Mouse (Mus musculus) limb, embryonic 11.5 days (tissue): ENCODE measurements around the gene Ube2l3. TPM values are rescaled to one million over a fixed set of nuclear protein-coding genes. Genes with fewer than 3 reads are reported as not detected.
"Not testable (repeated sequence)": the region's sequence is repeated elsewhere in the genome, so short reads cannot be mapped to it uniquely, and the experiment has no call there.

Source experiments
- ATAC-seq: fragments of 200-750 bp; cut with Nextera tagmentation; 2 replicates; pipeline ENCODE4 v1.8.0; 2017; ENCODE audit warnings: low read depth; ENCODE audit not compliant: insufficient number of reproducible peaks, low FRiP score, low TSS enrichment
- DNase-seq: peaks from one replicate; pipeline ENCODE4 v3.0.0-alpha.2; 2015; ENCODE audit warnings: low spot score
- H3K27ac ChIP-seq: fragments of 300-500 bp; sonication (generic); replicated peaks from 2 replicates; pipeline ENCODE4 v1.5.1; 2014; ENCODE audit warnings: low read depth, mild to moderate bottlenecking, low read length
- H3K27me3 ChIP-seq: fragments of 300-500 bp; sonication (generic); 2 replicates; pipeline ENCODE4 v1.6.1; 2014; ENCODE audit warnings: mild to moderate bottlenecking, low read length, mixed read lengths; ENCODE audit not compliant: control insufficient read depth, insufficient read depth
- H3K36me3 ChIP-seq: fragments of 300-500 bp; sonication (generic); 2 replicates; pipeline ENCODE4 v1.6.1; 2014; ENCODE audit warnings: mild to moderate bottlenecking, low read length, moderate library complexity, mixed read lengths; ENCODE audit not compliant: control insufficient read depth, insufficient read depth
- H3K4me1 ChIP-seq: fragments of 300-500 bp; sonication (generic); 2 replicates; pipeline ENCODE4 v1.6.1; 2014; ENCODE audit warnings: low read length, mixed read lengths; ENCODE audit not compliant: control insufficient read depth, insufficient read depth
- H3K4me2 ChIP-seq: fragments of 300-500 bp; sonication (generic); 2 replicates; pipeline ENCODE4 v1.6.1; 2014; ENCODE audit warnings: low read depth, mild to moderate bottlenecking, moderate library complexity; ENCODE audit not compliant: severe bottlenecking
- H3K4me3 ChIP-seq: fragments of 300-500 bp; sonication (generic); 2 replicates; pipeline ENCODE4 v1.5.1; 2014; ENCODE audit warnings: low read depth, low read length
- H3K9ac ChIP-seq: fragments of 300-500 bp; sonication (generic); 2 replicates; pipeline ENCODE4 v1.6.1; 2014; ENCODE audit warnings: mild to moderate bottlenecking, low read length
- H3K9me3 ChIP-seq: fragments of 300-500 bp; sonication (generic); 2 replicates; pipeline ENCODE4 v1.6.1; 2016; ENCODE audit warnings: low read length; ENCODE audit not compliant: control insufficient read depth
- WGBS: fragments of 180-500 bp; shearing (Covaris S2); extraction: QIAGEN DNeasy Blood & Tissue Kit; methylation state at CpG from one replicate; pipeline ENCODE4 v1.1.7; 2014; 5-methylcytosine and 5-hydroxymethylcytosine counted together
- polyA plus RNA-seq: library from polyadenylated mRNA; unstranded; fragments of >200 nt; fragmentation: Nextera tagmentation; extraction: Ambion mirVana; gene quantifications from 2 replicates; pipeline ENCODE4 v1.2.1, GENCODE M21; 2014

Gene Ube2l3
- polyA plus RNA-seq, 1 experiment from 2014 or later, result 430 TPM

DNA sequence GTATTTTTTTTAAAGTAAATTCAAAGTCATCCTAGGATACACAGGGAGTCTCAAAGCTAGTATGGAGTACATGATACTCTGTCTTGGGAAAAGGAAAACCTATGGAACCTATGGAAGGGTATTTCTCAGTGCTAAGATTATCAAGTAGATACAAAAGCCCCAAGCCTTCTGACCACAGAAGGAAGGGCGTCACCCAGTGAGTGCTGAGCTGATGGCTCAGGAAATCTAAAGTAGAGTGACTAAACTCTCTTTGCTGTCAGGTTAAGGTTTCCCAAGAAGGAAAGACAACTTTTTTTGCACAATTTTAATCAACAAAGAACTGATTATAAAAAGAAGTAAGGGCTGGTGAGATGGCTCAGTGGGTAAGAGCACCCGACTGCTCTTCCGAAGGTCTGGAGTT, 22.7 kb downstream of the Ube2l3 start:
- ATAC-seq (no peak), DNase-seq (no peak)
- no peaks in the 10 kb centered on the region for H3K9me3 ChIP-seq
- no peak overlapping the region for H3K4me3 ChIP-seq
- H3K9ac ChIP-seq, result no peak overlapping the region
- peaks cover 4% of the 10 kb centered on the region for H3K36me3 ChIP-seq
- no peaks in the 10 kb centered on the region for H3K27me3 ChIP-seq
- 91% methylated on average over 3 of the region's 3 CpGs for WGBS
- H3K4me2 ChIP-seq, result no peak overlapping the region
- H3K27ac ChIP-seq, result no peak overlapping the region
- no peaks in the 10 kb centered on the region for H3K4me1 ChIP-seq

GRCm38 (mm10) chr16:17177623-17178170, 24.8 kb downstream of the Ube2l3 start:
- Histone ChIP-seq H3K36me3 (peaks cover 4% of the 10 kb centered on the region), H3K27ac (no peak overlapping the region), H3K27me3 (no peaks in the 10 kb centered on the region), H3K4me2 (no peak overlapping the region), H3K9me3 (no peaks in the 10 kb centered on the region), H3K4me3 (no peak overlapping the region), H3K4me1 (no peaks in the 10 kb centered on the region), H3K9ac (no peak overlapping the region)
- DNase-seq (no peak), ATAC-seq (no peak)
- WGBS, result 96% methylated on average over 1 of the region's 1 CpGs

DNA sequence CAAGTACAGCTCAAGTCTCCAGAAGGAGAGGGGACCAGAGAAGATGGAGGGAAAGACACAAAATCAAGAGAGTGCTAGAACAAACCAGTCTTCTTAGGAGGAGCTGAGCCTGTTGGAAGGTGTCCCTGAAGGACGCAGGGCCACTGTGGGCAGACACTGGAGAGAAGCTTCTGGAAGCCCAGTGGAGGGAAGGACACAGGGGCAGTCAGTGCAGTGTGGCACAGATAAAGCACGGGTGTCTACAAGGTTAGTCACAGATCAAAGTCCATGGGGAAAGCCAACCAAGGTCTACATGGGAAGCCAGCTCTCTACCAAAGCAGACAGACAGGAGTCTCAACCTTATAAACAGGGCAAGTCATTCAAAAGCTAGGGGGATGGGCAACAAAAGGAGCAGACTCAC, 26.7 kb downstream of the Ube2l3 start:
- ATAC-seq (no peak), DNase-seq (no peak)
- Histone ChIP-seq H3K4me3 (no peak overlapping the region), H3K4me1 (no peaks in the 10 kb centered on the region), H3K27ac (no peak overlapping the region), H3K27me3 (no peaks in the 10 kb centered on the region), H3K9ac (no peak overlapping the region), H3K4me2 (no peak overlapping the region), H3K9me3 (no peaks in the 10 kb centered on the region), H3K36me3 (peaks cover 4% of the 10 kb centered on the region)
- WGBS, result 84% methylated on average over 2 of the region's 2 CpGs

GRCm38 (mm10) chr16:17168049-17168448, 34.4 kb downstream of the Ube2l3 start:
- ATAC-seq, result no peak
- no peak for DNase-seq
- H3K36me3 ChIP-seq, result peaks cover 5% of the 10 kb centered on the region
- H3K27ac ChIP-seq, result no peak overlapping the region
- WGBS, result 88% methylated on average over 5 of the region's 5 CpGs
- no peak overlapping the region for H3K4me3 ChIP-seq
- H3K4me2 ChIP-seq, result no peak overlapping the region
- no peaks in the 10 kb centered on the region for H3K9me3 ChIP-seq
- H3K27me3 ChIP-seq, result no peaks in the 10 kb centered on the region
- no peak overlapping the region for H3K9ac ChIP-seq
- H3K4me1 ChIP-seq, result no peaks in the 10 kb centered on the region

DNA sequence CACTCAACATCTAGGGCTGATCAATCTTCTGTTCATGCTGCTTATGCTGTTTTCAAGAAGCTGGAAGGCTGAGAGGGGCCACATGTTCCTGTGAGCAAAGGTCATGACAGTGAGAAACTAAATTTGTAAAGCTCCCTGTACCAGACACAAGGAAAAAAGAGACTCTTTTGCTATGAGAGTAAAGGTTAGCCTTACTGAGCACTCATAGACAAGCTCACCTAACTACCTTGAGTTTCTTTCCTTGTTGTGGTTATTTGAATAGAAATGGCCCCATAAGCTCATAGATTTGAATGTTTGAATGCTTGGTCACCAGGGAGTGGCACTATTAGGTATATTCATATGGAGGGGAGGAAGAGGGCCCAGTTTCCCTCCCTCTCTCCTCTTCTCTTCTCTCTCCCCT, 35.3 kb downstream of the Ube2l3 start:
- H3K27me3 ChIP-seq, result no peaks in the 10 kb centered on the region
- H3K36me3 ChIP-seq, result peaks cover 5% of the 10 kb centered on the region
- no peak for ATAC-seq
- H3K4me2 ChIP-seq, result no peak overlapping the region
- no peak overlapping the region for H3K9ac ChIP-seq
- DNase-seq, result no peak
- H3K4me3 ChIP-seq, result no peak overlapping the region
- no peak overlapping the region for H3K27ac ChIP-seq
- no peaks in the 10 kb centered on the region for H3K4me1 ChIP-seq
- no peaks in the 10 kb centered on the region for H3K9me3 ChIP-seq

DNA sequence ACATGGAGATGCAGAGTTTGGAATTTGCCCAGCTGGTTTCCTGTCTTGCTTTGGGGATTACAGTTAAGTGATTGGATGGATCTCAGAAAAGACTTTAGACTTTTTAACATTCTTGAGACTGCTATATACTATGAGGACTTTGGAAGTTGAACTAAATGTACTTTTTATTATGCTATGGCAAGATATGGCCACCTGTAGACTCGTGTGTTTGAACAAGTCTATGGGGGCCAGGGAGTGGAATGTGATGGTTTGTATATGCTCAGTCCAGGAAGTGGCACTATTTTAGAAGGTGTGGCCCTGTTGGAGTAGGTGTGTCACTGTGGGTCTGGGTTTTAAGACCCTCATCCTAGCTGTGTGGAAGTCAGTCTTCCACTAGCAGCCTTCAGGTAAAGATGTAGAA, 37.0 kb downstream of the Ube2l3 start:
- H3K9me3 ChIP-seq, H3K4me3 ChIP-seq, H3K4me1 ChIP-seq, H3K4me2 ChIP-seq, ATAC-seq, H3K36me3 ChIP-seq, H3K9ac ChIP-seq, H3K27me3 ChIP-seq, H3K27ac ChIP-seq, DNase-seq: not testable (repeated sequence)
- 75% methylated on average over 1 of the region's 1 CpGs for WGBS

DNA sequence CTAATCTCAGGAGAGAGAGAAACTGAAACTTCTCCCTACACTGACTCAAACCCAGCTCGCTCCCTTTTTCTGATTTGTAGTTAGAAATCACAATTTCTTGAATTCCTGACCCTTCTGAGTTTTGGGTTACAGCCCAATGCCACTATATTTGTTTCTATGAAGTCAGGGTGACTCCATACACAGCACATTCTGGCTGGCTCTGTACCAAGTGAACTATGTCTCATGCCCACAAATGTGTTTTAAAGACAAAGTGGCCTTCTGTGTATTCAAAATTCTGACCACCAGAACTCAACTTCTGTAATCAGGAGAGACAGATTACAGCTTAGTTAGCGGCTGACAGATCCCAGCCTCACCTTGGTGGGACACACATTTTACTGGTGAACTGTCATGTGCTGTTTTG, 48.1 kb downstream of the Ube2l3 start:
- Histone ChIP-seq H3K4me1 (no peaks in the 10 kb centered on the region), H3K9ac (no peak overlapping the region), H3K9me3 (no peaks in the 10 kb centered on the region), H3K4me2 (no peak overlapping the region), H3K27ac (no peak overlapping the region), H3K36me3 (peaks cover 10% of the 10 kb centered on the region), H3K4me3 (no peak overlapping the region), H3K27me3 (no peaks in the 10 kb centered on the region)
- DNase-seq (no peak), ATAC-seq (no peak)
- WGBS, result 90% methylated on average over 2 of the region's 2 CpGs

DNA sequence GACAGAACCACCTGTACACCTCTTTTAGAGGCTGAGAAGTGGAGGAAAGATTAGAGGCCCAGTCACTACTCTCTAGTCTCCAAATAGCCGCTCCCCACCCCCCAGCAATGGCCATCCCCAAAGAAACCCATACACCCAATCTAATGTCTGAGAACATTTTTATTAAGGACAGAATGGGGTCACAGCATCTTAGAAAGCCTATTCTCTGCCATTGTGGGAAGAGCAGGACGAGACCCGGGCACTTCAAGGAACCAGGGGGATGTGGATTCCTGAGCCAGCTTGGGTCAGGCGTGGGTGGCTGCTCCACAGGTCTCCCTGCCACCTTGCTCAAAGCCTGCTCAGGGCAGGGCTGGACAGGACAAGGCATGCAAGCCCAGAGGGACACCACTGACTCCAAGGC, 50.6 kb downstream of the Ube2l3 start:
- H3K4me2 ChIP-seq, result no peak overlapping the region
- H3K4me1 ChIP-seq, result peaks cover 11% of the 10 kb centered on the region; the same call in 1 of the 2 replicates
- H3K4me3 ChIP-seq, result no peak overlapping the region
- H3K27ac ChIP-seq, result no peak overlapping the region
- H3K27me3 ChIP-seq, result peaks cover 6% of the 10 kb centered on the region
- no peak overlapping the region for H3K9ac ChIP-seq
- WGBS, result 96% methylated on average over 4 of the region's 4 CpGs
- DNase-seq (no peak), ATAC-seq (no peak)
- no peaks in the 10 kb centered on the region for H3K9me3 ChIP-seq
- 0 out of 2 replicates have a peak, but pooled peaks cover 4% of the 10 kb centered on the region for H3K36me3 ChIP-seq
